8 mouse cellular contexts compared by ENCODE assay signal in the genomic region with DNA sequence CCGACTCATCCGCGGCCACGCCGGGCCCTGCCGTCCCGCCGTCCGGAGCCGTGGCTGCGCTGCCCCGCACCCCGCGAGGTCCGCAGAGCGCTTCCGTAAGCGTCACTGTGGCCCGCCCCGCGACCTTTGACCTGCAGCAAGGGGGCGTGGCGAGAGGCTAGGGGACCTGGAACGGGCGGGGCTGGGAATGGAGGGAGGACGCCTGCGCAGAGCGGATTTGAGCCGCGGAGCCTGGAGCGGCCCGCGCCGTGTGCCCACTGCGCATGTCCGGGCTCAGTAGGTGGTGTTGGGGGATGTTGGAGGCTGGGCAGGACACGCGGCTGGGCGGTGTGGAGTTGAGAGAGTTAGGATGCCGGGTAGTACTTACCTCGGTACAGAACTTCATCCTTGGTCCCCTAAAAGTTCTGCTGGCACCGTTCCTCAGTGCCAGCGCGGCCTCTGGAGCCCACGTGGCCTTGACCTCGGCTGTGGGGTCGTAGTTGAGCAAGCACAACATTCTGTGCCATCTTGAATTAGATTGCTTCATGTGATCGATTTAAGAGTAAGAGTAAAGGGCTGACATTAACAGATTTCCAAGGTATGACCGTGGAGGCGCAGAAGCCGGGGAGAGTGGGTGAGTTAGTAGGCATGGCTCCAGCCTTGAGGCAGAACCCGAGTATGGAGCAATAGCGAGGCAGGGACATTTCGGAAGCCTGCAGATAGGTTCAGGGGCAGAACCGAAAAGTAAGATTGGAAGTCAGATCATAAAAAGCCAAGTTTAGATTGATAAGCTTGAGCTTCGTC. TPM values are rescaled to one million over a fixed set of nuclear protein-coding genes. Genes with fewer than 3 reads are reported as not detected.
DNase-seq lines count a peak whose midpoint lies in the region; ATAC-seq lines count a peak whose summit lies in the region.

A gene (minus strand): TSS at position 93 of the 783 bp plus-strand sequence.

- ATAC-seq in hindbrain, embryonic 11.5 days (ENCODE audit: low FRiP score), result peak; percentile 99

- no peaks in the 10 kb centered on the region for H3K27me3 ChIP-seq in hindbrain, embryonic 11.5 days (ENCODE audit: control insufficient read depth, insufficient read depth, low read length)

- DNase-seq in Muller cell, postnatal 12 days (ENCODE audit: inconsistent ontology term), result peak; percentile 98
- peak; percentile 98 for DNase-seq in cerebellum, adult 9-11 months
- DNase-seq in frontal cortex, adult 2 months (ENCODE audit: extremely low spot score in 1 of 2, low spot score in 1 of 2), result peak; percentile 93 to 99
- DNase-seq in hindbrain, embryonic 11.5 days (ENCODE audit: low spot score), result peak; percentile 100
- DNase-seq in layer of hippocampus, postnatal 10 days (ENCODE audit: low spot score in 2 of 2), result peak; percentile 99 to 100
- peak; percentile 99 for DNase-seq in lung, postnatal 10 days
- DNase-seq in ovary, postnatal 36 days (ENCODE audit: low spot score), result peak; percentile 99
- peak; percentile 99 for DNase-seq in thymus, postnatal 25 days

- H3K9ac ChIP-seq in hindbrain, embryonic 11.5 days (ENCODE audit: low read depth, low read length), result peak within 1 kb of the TSS; percentile 72

- H3K36me3 ChIP-seq in hindbrain, embryonic 11.5 days (ENCODE audit: control insufficient read depth, insufficient read depth, low read length), result no peaks in the 10 kb centered on the region

- H3K4me2 ChIP-seq in hindbrain, embryonic 11.5 days (replicated peaks; ENCODE audit: low read depth, low read length), result peak within 1 kb of the TSS; percentile 75

- no peaks in the 10 kb centered on the region; the same call in none of the 2 replicates for H3K4me1 ChIP-seq in hindbrain, embryonic 11.5 days (replicated peaks; ENCODE audit: control insufficient read depth, insufficient read depth, low read length)

- WGBS in hindbrain, embryonic 11.5 days, result 6% methylated on average over 54 of the region's 56 CpGs

- H3K27ac ChIP-seq in hindbrain, embryonic 11.5 days (ENCODE audit: low read depth, low read length), result no peak within 1 kb of the TSS

- peak within 1 kb of the TSS; percentile 70 for H3K4me3 ChIP-seq in hindbrain, embryonic 11.5 days (ENCODE audit: low read depth, low read length)

- no peaks in the 10 kb centered on the region for H3K9me3 ChIP-seq in hindbrain, embryonic 11.5 days (ENCODE audit: control insufficient read depth, low read length)

RNA-seq across cellular contexts. Expression of the gene that starts here (rescaled TPM):
- 23.6 and 25.4 TPM in 2 replicates for polyA plus RNA-seq in frontal cortex, adult 2 months (2012; rRNA removed)
- 31.8 and 32.0 TPM in 2 replicates for polyA plus RNA-seq in hindbrain, embryonic 11.5 days (2014; fragmentation: Nextera tagmentation; extraction: Ambion mirVana)
- total RNA-seq in layer of hippocampus, postnatal 10 days (2021), result 10 to 100 TPM; 24.7 to 28.7 TPM
